Mouse (Mus musculus) embryonic facial prominence, embryonic 10.5 days (tissue): Measurements from ENCODE around the gene Adad2. TPM values are rescaled to one million over a fixed set of nuclear protein-coding genes. Genes with fewer than 3 reads are reported as not detected.
A peak's percentile ranks its signal among the peaks of the same experiment; 100 is the strongest.

ENCODE experiments used
- DNase-seq: peaks from one replicate; pipeline ENCODE4 v3.0.0-alpha.2; 2017; ENCODE audit warnings: low spot score
- H3K27ac ChIP-seq: fragments of 300-500 bp; sonication (generic); replicated peaks from 2 replicates; pipeline ENCODE4 v1.5.1; 2016; ENCODE audit warnings: mild to moderate bottlenecking
- H3K27me3 ChIP-seq: fragments of 300-500 bp; sonication (generic); replicated peaks from 2 replicates; pipeline ENCODE4 v1.6.1; 2016; ENCODE audit warnings: low read depth, mild to moderate bottlenecking; ENCODE audit not compliant: poor library complexity, severe bottlenecking
- H3K36me3 ChIP-seq: fragments of 300-500 bp; sonication (generic); replicated peaks from 2 replicates; pipeline ENCODE4 v1.6.1; 2016; ENCODE audit warnings: mild to moderate bottlenecking, moderate library complexity
- H3K4me1 ChIP-seq: fragments of 300-500 bp; sonication (generic); 2 replicates; pipeline ENCODE4 v1.6.1; 2016
- H3K4me3 ChIP-seq: fragments of 300-500 bp; sonication (generic); 2 replicates; pipeline ENCODE4 v1.5.1; 2016; ENCODE audit warnings: mild to moderate bottlenecking, moderate library complexity
- H3K9me3 ChIP-seq: fragments of 300-500 bp; sonication (generic); 2 replicates; pipeline ENCODE4 v1.6.1; 2016; ENCODE audit warnings: mild to moderate bottlenecking
- WGBS: fragments of 180-500 bp; shearing (Covaris S2); methylation state at CpG from one replicate; pipeline ENCODE4 v1.1.7; 2016; 5-methylcytosine and 5-hydroxymethylcytosine counted together
- polyA plus RNA-seq: library from polyadenylated mRNA; unstranded; fragments of >200 nt; fragmentation: Nextera tagmentation; extraction: Ambion mirVana; gene quantifications from 2 replicates; pipeline ENCODE4 v1.2.1, GENCODE M21; 2016

The Adad2 gene
- 0.27 TPM in 1 of 2 replicates, not detected in the other for polyA plus RNA-seq

DNA sequence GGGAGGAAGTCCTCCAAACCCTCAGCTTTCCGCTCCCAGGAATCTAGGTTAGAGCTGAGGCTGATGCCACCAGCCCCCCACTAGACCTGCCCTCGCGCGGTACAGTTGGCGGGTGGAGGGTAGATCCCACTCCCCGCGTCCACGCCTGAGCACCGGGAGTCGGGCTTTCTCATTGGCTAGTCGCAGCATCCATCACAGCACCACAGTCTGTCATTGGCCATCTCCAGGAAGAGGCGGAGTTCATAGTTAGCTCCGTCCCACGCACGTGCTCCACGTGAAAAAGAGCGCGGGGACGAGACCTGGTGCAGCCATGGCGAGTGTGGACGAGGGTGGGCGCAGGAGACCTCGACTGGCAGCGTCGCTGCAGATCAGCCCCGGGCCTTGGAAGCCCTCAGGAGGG lies at the start of gene Adad2:
Adad2 (plus strand) TSS at position 277 of the 400 bp plus-strand sequence.
- peaks cover 8% of the 10 kb centered on the region; the same call in 1 of the 2 replicates for H3K9me3 ChIP-seq
- H3K4me1 ChIP-seq, result peaks cover 18% of the 10 kb centered on the region
- DNase-seq, result no peak
- 83% methylated on average over 26 of the region's 26 CpGs for WGBS
- no peaks in the 10 kb centered on the region for H3K36me3 ChIP-seq
- peaks cover 27% of the 10 kb centered on the region for H3K27me3 ChIP-seq
- H3K27ac ChIP-seq, result 0 out of 2 replicates have a peak within 1 kb of the TSS, but pooled peaks have one; percentile 57
- no peak within 1 kb of the TSS for H3K4me3 ChIP-seq

DNA sequence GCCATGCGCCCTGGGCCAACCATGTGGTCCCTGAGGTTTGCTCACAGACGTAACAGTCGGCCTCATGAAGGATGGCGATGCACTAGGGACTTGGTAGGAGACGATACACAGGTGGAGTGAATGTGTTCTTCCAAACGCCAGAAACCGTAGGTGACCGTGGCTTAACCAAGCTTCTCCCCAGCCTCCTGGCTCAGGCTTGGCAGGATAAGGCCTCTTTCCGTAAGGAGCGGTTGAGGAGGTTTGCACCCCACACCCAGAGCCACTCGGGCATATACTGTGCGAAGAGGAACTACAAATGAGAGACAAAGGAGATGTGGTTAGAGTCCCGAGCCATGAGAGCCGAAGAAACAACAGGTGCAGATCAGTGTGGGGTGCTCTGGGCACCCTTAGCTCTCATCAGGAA lies 48.7 kb upstream of the Adad2 start:
- Histone ChIP-seq H3K4me1 (peaks cover 5% of the 10 kb centered on the region; the same call in 1 of the 2 replicates), H3K9me3 (no peaks in the 10 kb centered on the region), H3K27me3 (no peaks in the 10 kb centered on the region), H3K4me3 (no peak overlapping the region), H3K27ac (no peak overlapping the region), H3K36me3 (peaks cover 63% of the 10 kb centered on the region)
- no peak for DNase-seq
- 93% methylated on average over 14 of the region's 14 CpGs for whole genome bisulfite sequencing

DNA sequence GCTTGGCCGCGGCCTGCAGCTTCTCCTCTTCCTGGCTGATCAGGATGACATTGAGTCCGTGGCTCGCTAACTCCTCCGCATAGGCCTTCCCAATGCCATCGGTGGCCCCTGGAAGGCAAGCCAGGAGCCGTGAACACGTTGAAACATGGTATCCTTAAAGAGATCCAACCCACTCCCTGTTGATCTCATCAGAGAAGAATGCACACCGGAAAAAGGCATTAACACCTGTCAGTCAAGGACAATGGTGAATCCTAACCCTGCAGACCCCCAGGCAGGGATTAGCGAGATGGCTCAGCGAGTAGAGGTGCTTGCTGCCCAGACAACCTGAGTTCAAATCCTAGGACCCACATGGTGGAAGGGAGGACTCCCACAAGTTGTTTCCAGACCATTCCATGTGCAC lies 46.2 kb upstream of the Adad2 start:
- 79% methylated on average over 11 of the region's 11 CpGs for WGBS
- Histone ChIP-seq H3K36me3 (peaks cover 63% of the 10 kb centered on the region), H3K4me3 (no peak overlapping the region), H3K27me3 (no peaks in the 10 kb centered on the region), H3K4me1 (peaks cover 10% of the 10 kb centered on the region), H3K9me3 (no peaks in the 10 kb centered on the region), H3K27ac (no peak overlapping the region)
- DNase-seq, result no peak

DNA sequence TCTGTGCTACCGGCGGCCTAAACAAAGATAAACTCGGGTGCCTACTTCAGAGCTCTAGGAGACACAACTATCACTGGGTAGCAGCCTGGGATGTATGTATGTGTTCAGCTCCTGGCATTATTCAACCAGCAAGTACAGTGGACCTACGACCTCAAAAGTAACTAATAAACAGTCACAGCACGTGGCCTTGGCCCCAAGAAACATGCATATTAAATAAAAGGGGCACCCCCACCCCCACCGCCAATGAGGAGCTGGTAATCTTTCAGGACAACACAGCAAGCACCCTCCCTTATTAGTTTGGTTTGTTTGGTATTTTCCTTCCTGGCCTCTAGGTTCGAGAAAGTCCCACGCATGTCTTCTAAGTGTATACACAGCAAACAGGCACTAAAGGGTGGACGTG lies 44.3 kb upstream of the Adad2 start:
- Histone ChIP-seq H3K27ac (no peak overlapping the region), H3K36me3 (peaks cover 46% of the 10 kb centered on the region), H3K27me3 (peaks cover 11% of the 10 kb centered on the region), H3K4me3 (no peak overlapping the region), H3K4me1 (peaks cover 12% of the 10 kb centered on the region), H3K9me3 (no peaks in the 10 kb centered on the region)
- 90% methylated on average over 9 of the region's 9 CpGs for WGBS
- no peak for DNase-seq

DNA sequence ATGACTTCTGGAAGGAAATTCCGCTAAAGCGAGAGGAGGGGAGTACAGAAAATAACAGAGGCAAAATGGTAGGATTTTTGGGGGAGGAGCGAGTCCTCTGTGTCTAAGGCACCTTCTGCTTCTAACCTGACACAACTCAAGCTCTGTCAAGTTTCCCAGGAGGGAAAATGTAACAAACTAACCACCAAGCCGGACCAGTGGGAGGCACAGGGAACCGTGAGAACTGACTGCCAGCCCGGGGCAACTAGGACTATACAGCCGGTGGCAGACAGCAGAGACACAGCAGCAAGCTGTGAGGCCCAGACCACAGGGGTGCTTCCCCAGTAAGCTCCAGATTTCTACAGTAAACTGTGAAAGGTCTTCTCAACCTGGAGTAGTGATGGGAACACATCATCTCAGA lies 43.6 kb upstream of the Adad2 start:
- no peak for DNase-seq
- H3K4me3 ChIP-seq, result no peak overlapping the region
- peaks cover 18% of the 10 kb centered on the region for H3K27me3 ChIP-seq
- H3K9me3 ChIP-seq, result no peaks in the 10 kb centered on the region
- peaks cover 19% of the 10 kb centered on the region for H3K4me1 ChIP-seq
- WGBS, result 60% methylated on average over 7 of the region's 7 CpGs
- no peak overlapping the region for H3K27ac ChIP-seq
- peaks cover 39% of the 10 kb centered on the region for H3K36me3 ChIP-seq

DNA sequence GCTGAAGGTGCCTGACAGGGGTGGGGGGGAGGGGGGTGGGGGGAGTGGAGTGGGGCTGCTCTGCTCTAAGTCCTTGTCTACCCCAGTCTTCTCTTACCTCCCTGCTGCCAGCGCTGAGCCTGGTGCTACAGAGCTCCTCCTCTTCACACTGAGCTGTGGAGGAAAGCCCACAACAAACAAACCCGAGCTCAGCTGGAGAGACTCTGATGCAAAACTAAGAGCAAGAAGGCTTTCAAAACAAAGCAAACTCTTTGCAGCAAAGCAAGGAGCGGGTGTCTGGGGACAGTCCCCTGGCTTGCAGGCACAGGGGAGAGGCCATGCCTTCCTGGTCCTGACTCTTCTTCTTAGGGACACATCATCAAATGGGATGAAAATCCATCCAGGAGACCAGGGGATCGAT lies 42.7 kb upstream of the Adad2 start:
- Histone ChIP-seq H3K36me3 (peaks cover 30% of the 10 kb centered on the region), H3K27me3 (peaks cover 26% of the 10 kb centered on the region), H3K27ac (no peak overlapping the region), H3K4me3 (no peak overlapping the region), H3K4me1 (peaks cover 28% of the 10 kb centered on the region), H3K9me3 (no peaks in the 10 kb centered on the region)
- WGBS, result 30% methylated on average over 4 of the region's 4 CpGs
- no peak for DNase-seq

DNA sequence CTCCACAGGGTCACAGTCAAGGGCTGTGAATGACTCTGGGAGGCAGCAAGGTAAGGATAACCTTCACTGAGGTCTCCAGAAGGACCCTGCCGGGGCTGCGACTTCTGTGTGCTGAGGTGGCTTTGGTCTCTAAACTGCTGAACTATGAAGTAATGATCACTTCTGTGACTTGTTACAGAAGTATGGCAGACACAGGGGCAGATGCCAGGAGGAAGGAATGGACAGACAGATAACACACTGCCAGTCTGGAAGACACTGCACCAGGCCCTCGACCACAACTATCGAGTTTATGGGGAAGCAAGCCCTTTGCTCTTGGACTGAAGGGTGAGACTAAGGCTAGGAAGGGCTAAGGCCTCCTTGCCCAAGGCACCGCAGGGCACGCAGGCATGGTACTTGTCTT lies 41.4 kb upstream of the Adad2 start:
- Histone ChIP-seq H3K27ac (no peak overlapping the region), H3K36me3 (peaks cover 17% of the 10 kb centered on the region), H3K4me3 (no peak overlapping the region), H3K9me3 (no peaks in the 10 kb centered on the region), H3K4me1 (peaks cover 35% of the 10 kb centered on the region), H3K27me3 (peaks cover 34% of the 10 kb centered on the region)
- 88% methylated on average over 6 of the region's 6 CpGs for WGBS
- DNase-seq, result no peak

DNA sequence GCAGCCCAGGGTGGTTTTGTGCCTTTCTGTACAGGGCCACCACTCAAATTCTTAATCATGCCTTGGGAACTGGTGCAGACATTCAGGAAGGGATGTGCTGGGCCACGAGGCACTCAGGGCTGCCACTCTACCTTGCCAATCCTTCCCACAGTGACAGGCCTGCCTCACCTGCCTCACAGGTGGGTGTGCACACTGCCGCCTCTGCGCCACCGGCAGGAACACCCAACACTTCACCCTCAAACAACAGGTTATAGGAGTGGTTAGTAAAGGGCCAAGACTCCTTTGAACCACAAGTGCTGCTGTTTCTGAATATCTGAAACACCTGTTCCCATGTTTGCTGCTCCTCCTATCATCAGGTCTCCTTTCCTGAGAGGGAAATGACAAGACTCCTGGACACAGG lies 40.1 kb upstream of the Adad2 start:
- no peak overlapping the region for H3K4me3 ChIP-seq
- no peak for DNase-seq
- H3K9me3 ChIP-seq, result no peaks in the 10 kb centered on the region
- H3K27me3 ChIP-seq, result peaks cover 46% of the 10 kb centered on the region
- H3K4me1 ChIP-seq, result peaks cover 35% of the 10 kb centered on the region
- no peak overlapping the region for H3K27ac ChIP-seq
- 89% methylated on average over 4 of the region's 4 CpGs for WGBS
- peaks cover 8% of the 10 kb centered on the region for H3K36me3 ChIP-seq

DNA sequence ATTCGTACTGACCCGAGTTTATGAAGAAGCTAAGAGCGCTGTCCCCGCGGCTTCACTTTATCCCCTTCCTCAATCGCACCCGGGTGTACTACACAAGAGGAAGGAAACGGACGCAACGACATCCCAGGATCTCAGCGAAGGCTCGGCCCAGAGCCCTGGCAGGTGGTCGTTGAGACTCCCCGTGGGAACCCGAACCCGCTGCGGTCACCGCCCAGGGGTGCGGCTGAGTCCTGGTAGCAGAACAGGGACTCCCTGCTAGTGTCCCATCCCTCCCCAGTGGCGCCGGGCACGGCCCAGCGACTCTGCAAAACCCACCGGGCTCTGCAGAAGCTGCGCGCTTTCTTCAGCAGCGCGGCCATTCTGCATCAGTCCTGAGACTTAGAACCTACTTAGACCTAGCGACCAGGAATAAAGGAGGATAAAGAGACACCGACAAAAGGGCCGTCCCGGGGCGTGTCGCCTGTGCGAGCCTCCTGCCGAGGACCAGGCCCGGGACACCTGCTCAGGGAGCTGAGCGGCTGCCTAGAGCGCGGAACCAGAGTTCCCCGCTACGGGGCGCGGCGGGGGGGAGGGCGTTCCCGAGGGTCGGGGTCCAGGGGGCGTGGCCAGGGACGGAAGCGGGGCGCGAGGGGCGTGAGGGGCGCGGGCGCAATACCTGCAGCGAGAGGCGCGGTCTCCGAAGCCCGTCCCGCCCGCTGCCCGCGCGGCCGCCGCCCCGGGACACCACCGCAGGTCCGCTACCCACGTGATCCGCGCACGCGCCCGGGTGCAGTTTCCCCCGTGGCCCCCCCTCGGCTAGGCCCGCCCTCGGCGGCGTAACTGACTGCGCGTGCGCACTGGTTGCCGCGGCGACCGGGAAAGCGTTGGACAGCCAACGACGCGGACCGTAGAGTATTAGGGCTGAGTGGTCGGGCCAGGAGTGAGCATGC lies 37.8 kb upstream of the Adad2 start, which contains the start of the genes Hsdl1 and Dnaaf1:
Hsdl1 (minus strand) TSS at position 747 of the 929 bp plus-strand sequence.
Dnaaf1 (plus strand) TSS at position 799 of the 929 bp plus-strand sequence.
- H3K27ac ChIP-seq, result peak within 1 kb of the TSS; percentile 89
- under 1% methylated on average over 97 of the region's 97 CpGs for WGBS

DNA sequence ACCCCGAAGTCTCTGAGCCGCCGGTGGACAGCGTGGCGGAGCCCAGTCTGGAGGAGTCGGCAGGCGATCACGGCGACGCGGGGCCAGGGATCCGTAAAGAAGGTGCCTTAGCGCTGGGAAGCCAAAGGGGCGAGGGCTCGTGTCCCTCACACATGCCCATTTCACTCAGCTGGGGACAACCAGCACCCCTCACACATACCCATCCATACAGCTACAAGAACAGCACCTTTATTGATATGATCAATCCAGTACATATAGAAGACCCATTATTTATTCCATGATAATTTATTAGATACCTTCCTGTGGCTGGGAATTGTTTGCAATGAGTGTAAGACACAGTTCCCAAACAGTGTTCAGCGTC lies 37.2 kb upstream of the Adad2 start:
- DNase-seq, result no peak
- H3K4me3 ChIP-seq, result peak overlapping the region; percentile 91
- no peaks in the 10 kb centered on the region for H3K9me3 ChIP-seq
- 3% methylated on average over 16 of the region's 16 CpGs for WGBS
- H3K4me1 ChIP-seq, result peaks cover 30% of the 10 kb centered on the region
- peak overlapping the region; percentile 89 for H3K27ac ChIP-seq
- H3K36me3 ChIP-seq, result no peaks in the 10 kb centered on the region
- H3K27me3 ChIP-seq, result peaks cover 73% of the 10 kb centered on the region

More for the DNA sequence above, 37.8 kb upstream of the Adad2 start, which contains the start of the genes Hsdl1 and Dnaaf1:
- Histone ChIP-seq H3K4me3 (peak within 1 kb of the TSS; percentile 91), H3K4me1 (peaks cover 35% of the 10 kb centered on the region), H3K27me3 (peaks cover 67% of the 10 kb centered on the region), H3K36me3 (no peaks in the 10 kb centered on the region), H3K9me3 (no peaks in the 10 kb centered on the region)
- DNase-seq, result peak; percentile 96

DNA sequence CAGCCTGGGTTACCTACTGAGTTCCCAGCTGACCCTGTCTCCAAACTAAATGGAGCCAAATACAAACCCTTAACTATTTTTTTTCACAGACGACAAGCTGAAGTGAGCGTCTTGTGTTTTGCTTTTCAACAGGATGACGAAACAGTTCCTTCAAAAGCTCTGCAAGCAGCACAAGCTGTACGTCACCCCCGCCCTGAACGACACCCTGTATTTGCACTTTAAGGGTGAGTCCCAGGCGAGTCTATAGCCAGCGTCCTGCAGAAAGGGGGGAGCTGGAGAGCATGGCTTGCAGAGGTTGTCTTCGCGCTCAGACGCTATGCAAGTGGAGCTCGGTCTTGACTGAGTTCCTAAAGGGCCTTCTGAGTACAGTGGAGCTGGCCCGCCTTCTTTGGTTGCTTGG lies 33.5 kb upstream of the Adad2 start:
- Histone ChIP-seq H3K4me3 (no peak overlapping the region), H3K36me3 (no peaks in the 10 kb centered on the region), H3K27me3 (peaks cover 54% of the 10 kb centered on the region), H3K9me3 (no peaks in the 10 kb centered on the region), H3K4me1 (peaks cover 14% of the 10 kb centered on the region), H3K27ac (no peak overlapping the region)
- 45% methylated on average over 13 of the region's 13 CpGs for whole genome bisulfite sequencing
- DNase-seq, result no peak

DNA sequence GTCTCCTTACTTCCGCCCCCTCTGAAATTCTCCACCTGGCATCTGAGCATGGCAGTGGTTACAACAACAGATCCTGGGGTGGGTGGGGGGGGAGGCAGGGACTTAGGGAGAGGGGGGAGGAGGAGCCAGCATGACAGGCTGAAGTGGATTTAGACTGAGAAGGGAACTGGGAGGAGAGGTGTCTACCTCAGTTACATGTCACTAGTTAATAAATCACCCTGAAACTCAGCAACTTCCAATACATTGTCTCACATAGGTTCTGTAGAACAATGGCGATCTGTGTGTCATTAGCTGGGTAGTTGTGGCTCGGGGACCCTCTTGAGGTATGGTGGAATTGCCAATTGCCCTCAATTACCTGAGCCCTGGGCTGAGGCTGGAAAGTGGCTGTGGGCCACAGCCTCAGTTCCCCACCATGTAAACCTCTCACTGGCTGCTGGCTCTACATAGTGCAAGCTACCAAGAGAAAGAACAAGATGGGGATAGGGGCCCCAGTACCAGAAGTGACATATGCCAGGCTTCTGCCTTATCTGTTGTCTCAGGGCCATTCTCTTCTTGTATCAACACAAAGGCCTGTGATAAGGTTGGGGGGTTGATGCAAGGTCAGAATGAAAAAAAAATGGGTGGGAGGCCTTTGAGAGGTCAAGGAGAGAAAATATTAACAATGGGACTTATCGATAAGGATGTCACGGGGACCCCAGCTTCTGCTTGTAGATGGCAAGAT lies 31.9 kb upstream of the Adad2 start:
- Histone ChIP-seq H3K4me3 (no peak overlapping the region), H3K27me3 (peaks cover 55% of the 10 kb centered on the region), H3K9me3 (no peaks in the 10 kb centered on the region), H3K27ac (no peak overlapping the region), H3K4me1 (no peaks in the 10 kb centered on the region; the same call in 1 of the 2 replicates), H3K36me3 (no peaks in the 10 kb centered on the region)
- 85% methylated on average over 5 of the region's 5 CpGs for WGBS
- DNase-seq, result no peak
